Mouse (Mus musculus) MEL (cell line): ENCODE measurements around the gene Nck2. TPM values are rescaled to one million over a fixed set of nuclear protein-coding genes. Genes with fewer than 3 reads are reported as not detected.

Experiments
- DNase-seq: peaks from one replicate; pipeline ENCODE4 v3.0.0; 2011; ENCODE audit warnings: low read depth, low spot score
- H3K27ac ChIP-seq: 2 replicates; pipeline ENCODE4 v1.5.1; 2012; ENCODE audit warnings: low read depth, mild to moderate bottlenecking, control low read depth, low read length, moderate library complexity; ENCODE audit not compliant: control insufficient read depth
- H3K27me3 ChIP-seq, 2 experiments: fragments of 150-350 bp in 1 of 2; sonication (generic) in 1 of 2; 2 replicates each; pipeline ENCODE4 v1.6.1; 2012; ENCODE audit warnings: low read length in 2 of 2, mild to moderate bottlenecking in 2 of 2, improper control_type of control experiment in 1 of 2, moderate library complexity in 1 of 2; ENCODE audit not compliant: insufficient read depth in 2 of 2, control insufficient read depth in 1 of 2
- H3K36me3 ChIP-seq, 2 experiments: 2 replicates each; pipeline ENCODE4 v1.6.1; 2012 to 2014; ENCODE audit warnings: low read length in 2 of 2, improper control_type of control experiment in 1 of 2, inconsistent platforms in 1 of 2, mild to moderate bottlenecking in 1 of 2; ENCODE audit not compliant: insufficient read depth in 2 of 2, control insufficient read depth in 1 of 2
- H3K4me1 ChIP-seq, 2 experiments: fragments of 150-350 bp in 1 of 2; sonication (generic) in 1 of 2; 2 replicates each; pipeline ENCODE4 v1.6.1; 2012; ENCODE audit warnings: low read length in 2 of 2, improper control_type of control experiment in 1 of 2, mild to moderate bottlenecking in 1 of 2; ENCODE audit not compliant: insufficient read depth in 2 of 2, control insufficient read depth in 1 of 2
- H3K4me3 ChIP-seq, 2 experiments: fragments of 150-350 bp in 1 of 2; sonication (generic) in 1 of 2; 2 replicates each; pipeline ENCODE4 v1.5.1; 2012; ENCODE audit warnings: low read depth in 2 of 2, low read length in 2 of 2, mild to moderate bottlenecking in 2 of 2, moderate library complexity in 2 of 2, control low read depth in 1 of 2, improper control_type of control experiment in 1 of 2; ENCODE audit not compliant: control insufficient read depth in 1 of 2, insufficient read depth in 1 of 2
- H3K79me2 ChIP-seq: 2 replicates; pipeline ENCODE4 v1.6.1; 2012; ENCODE audit warnings: mild to moderate bottlenecking, low read length, moderate library complexity; ENCODE audit not compliant: control insufficient read depth, poor library complexity, insufficient read depth
- H3K9ac ChIP-seq: 2 replicates; pipeline ENCODE4 v1.6.1; 2012; ENCODE audit warnings: low read depth, mild to moderate bottlenecking, control low read depth, low read length, moderate library complexity; ENCODE audit not compliant: control insufficient read depth, poor library complexity, severe bottlenecking
- H3K9me3 ChIP-seq: fragments of 150-350 bp; sonication (generic); replicated peaks from 2 replicates; pipeline ENCODE4 v1.6.1; 2012; ENCODE audit warnings: mild to moderate bottlenecking, low read length, improper control_type of control experiment, moderate library complexity; ENCODE audit not compliant: insufficient read depth
- CHD1 ChIP-seq: IDR thresholded peaks from 2 replicates; pipeline ENCODE4 v1.6.1; 2012; ENCODE audit warnings: low read depth, mild to moderate bottlenecking, inconsistent platforms, low read length, improper control_type of control experiment
- CHD2 ChIP-seq: IDR thresholded peaks from 2 replicates; pipeline ENCODE4 v1.6.1; 2011; ENCODE audit warnings: low read length, improper control_type of control experiment
- CTCF ChIP-seq, 3 experiments: IDR thresholded peaks in 2 of 3; conservative IDR thresholded peaks in 1 of 3; 2 replicates each; pipeline ENCODE4 v1.5.1; 2011 to 2012; ENCODE audit warnings: low read length in 3 of 3, low read depth in 2 of 3, mild to moderate bottlenecking in 2 of 3, improper control_type of control experiment in 1 of 3, inconsistent platforms in 1 of 3, mixed read lengths in 1 of 3, moderate library complexity in 1 of 3; ENCODE audit not compliant: control insufficient read depth in 1 of 3, insufficient read depth in 1 of 3, poor library complexity in 1 of 3, severe bottlenecking in 1 of 3
- E2F4 ChIP-seq: IDR thresholded peaks from 2 replicates; pipeline ENCODE4 v1.6.1; 2011; ENCODE audit warnings: low read depth, low read length, improper control_type of control experiment, borderline replicate concordance
- ETS1 ChIP-seq: IDR thresholded peaks from 2 replicates; pipeline ENCODE4 v1.6.1; 2012; ENCODE audit warnings: low read depth, mild to moderate bottlenecking, inconsistent platforms, low read length, improper control_type of control experiment, moderate library complexity
- JUND ChIP-seq: IDR thresholded peaks from 2 replicates; pipeline ENCODE4 v1.6.1; 2011; ENCODE audit warnings: low read depth, mild to moderate bottlenecking, improper control_type of control experiment, low read length
- KAT2A ChIP-seq: conservative IDR thresholded peaks from 2 replicates; pipeline ENCODE4 v1.6.1; 2012; ENCODE audit warnings: low read depth, low read length, improper control_type of control experiment, inconsistent platforms
- MAZ ChIP-seq: IDR thresholded peaks from 2 replicates; pipeline ENCODE4 v1.6.1; 2012; ENCODE audit warnings: low read depth, mild to moderate bottlenecking, inconsistent platforms, low read length, improper control_type of control experiment
- NRF1 ChIP-seq: IDR thresholded peaks from 2 replicates; pipeline ENCODE4 v1.6.1; 2014; ENCODE audit warnings: low read depth, mild to moderate bottlenecking, inconsistent platforms, low read length, improper control_type of control experiment, moderate library complexity; ENCODE audit not compliant: poor library complexity, insufficient read depth, severe bottlenecking
- POLR2AphosphoS5 ChIP-seq: IDR thresholded peaks from 2 replicates; pipeline ENCODE4 v1.6.1; 2012; ENCODE audit warnings: low read depth, borderline replicate concordance, mild to moderate bottlenecking, inconsistent platforms, low read length, moderate library complexity, mixed read lengths
- RCOR1 ChIP-seq: IDR thresholded peaks from 2 replicates; pipeline ENCODE4 v1.6.1; 2012; ENCODE audit warnings: low read depth, mild to moderate bottlenecking, inconsistent platforms, low read length, improper control_type of control experiment
- TCF12 ChIP-seq: IDR thresholded peaks from 2 replicates; pipeline ENCODE4 v1.6.1; 2014; ENCODE audit warnings: low read depth, mild to moderate bottlenecking, inconsistent platforms, low read length, improper control_type of control experiment, moderate library complexity
- UBTF ChIP-seq: IDR thresholded peaks from 2 replicates; pipeline ENCODE4 v1.6.1; 2012; ENCODE audit warnings: low read depth, mild to moderate bottlenecking, inconsistent platforms, low read length, improper control_type of control experiment, moderate library complexity, borderline replicate concordance; ENCODE audit not compliant: insufficient read depth
- USF2 ChIP-seq, 2 experiments: IDR thresholded peaks; 2 replicates each; pipeline ENCODE4 v1.6.1; 2011 to 2012; ENCODE audit warnings: improper control_type of control experiment in 2 of 2, low read length in 2 of 2, borderline replicate concordance in 1 of 2, inconsistent platforms in 1 of 2, low read depth in 1 of 2, mild to moderate bottlenecking in 1 of 2; ENCODE audit not compliant: insufficient read depth in 1 of 2
- ZC3H11A ChIP-seq: IDR thresholded peaks from 2 replicates; pipeline ENCODE4 v1.6.1; 2012; ENCODE audit warnings: low read depth, mild to moderate bottlenecking, inconsistent platforms, low read length, improper control_type of control experiment
- ZKSCAN1 ChIP-seq: IDR thresholded peaks from 2 replicates; pipeline ENCODE4 v1.6.1; 2012; ENCODE audit warnings: low read depth, mild to moderate bottlenecking, inconsistent platforms, low read length, improper control_type of control experiment, moderate library complexity
- ZMIZ1 ChIP-seq: IDR thresholded peaks from 2 replicates; pipeline ENCODE4 v1.6.1; 2012; ENCODE audit warnings: low read depth, mild to moderate bottlenecking, inconsistent platforms, low read length, improper control_type of control experiment, moderate library complexity
- polyA plus RNA-seq, 2 experiments: library from polyadenylated mRNA; stranded (reverse) in 1 of 2; unstranded in 1 of 2; fragments of >175 nt in 1 of 2; fragments of >200 nt in 1 of 2; gene quantifications; 2 replicates each; pipeline versions ENCODE4 v1.2.1 to v1.2.4; 2012; ENCODE audit warnings: low replicate concordance in 2 of 2, low read depth in 1 of 2; ENCODE audit not compliant: insufficient read length in 2 of 2, insufficient read depth in 1 of 2, missing spikeins in 1 of 2
- total RNA-seq: library from RNA; depleted of rRNA; stranded (reverse); fragments of 300-350 nt; gene quantifications from 2 replicates; pipeline ENCODE4 v1.2.3, GENCODE M21; 2012

The Nck2 gene
- total and polyA plus RNA-seq, 3 experiments = 9.4 to 12.4 TPM; not detected in 1

DNA sequence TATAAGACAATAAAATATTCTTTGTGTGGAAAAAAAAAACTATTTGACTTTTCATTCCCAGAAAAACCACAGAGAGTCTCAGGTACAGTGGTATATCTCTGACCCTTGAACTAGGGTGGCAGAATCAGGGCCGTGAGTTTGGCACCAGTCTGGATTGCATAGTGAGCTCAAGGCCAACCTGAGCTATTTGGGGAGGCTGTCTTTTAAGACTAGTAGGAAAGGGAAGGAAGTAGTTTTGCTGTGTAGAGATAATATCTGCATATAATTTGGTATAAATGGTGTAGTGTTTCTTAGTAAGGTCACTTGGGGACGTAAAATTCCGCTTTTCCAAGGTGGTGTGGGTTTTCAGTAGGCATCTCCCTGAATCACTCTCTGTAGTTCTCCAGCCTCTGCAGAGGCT lies 62.3 kb downstream of the Nck2 start:
- peak; percentile 16 for DNase-seq
- H3K27me3 ChIP-seq = no peaks in the 10 kb centered on the region
- TF ChIP-seq ETS1 (no peak), POLR2AphosphoS5 (no peak), JUND (no peak)
- TF ChIP-seq, all 39 proteins: peak for 0
- Histone ChIP-seq H3K4me1 (peaks cover 10% of the 10 kb centered on the region in 2 experiments), H3K9ac (no peak overlapping the region), H3K79me2 (no peaks in the 10 kb centered on the region), H3K27ac (no peak overlapping the region), H3K36me3 (peaks cover 2 to 11% of the 10 kb centered on the region in 2 experiments; a peak in 2 of 4 replicates), H3K4me3 (no peak overlapping the region), H3K9me3 (no peaks in the 10 kb centered on the region)

DNA sequence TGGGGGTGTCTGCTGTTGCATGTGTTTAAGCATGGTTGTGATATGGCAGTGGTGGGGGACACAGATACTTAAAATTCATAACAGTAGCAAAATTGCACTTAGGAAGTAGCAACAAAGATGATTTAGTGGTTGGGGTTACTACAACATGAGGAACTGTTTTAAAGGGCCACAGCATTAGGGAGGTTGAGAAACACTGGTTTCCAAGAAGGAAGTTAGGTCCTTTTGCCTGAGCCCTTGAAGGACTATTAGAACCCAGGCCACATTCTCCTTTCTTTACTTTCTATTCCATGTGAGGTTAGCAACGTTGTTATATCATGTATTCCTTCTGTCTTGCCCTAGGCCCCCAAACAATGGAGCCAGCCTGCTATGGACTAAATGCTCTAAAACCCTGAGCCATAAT lies 63.4 kb downstream of the Nck2 start:
- Histone ChIP-seq H3K36me3 (peaks cover 2 to 8% of the 10 kb centered on the region in 2 experiments; a peak in 2 of 4 replicates), H3K4me3 (no peak overlapping the region), H3K4me1 (peaks cover 8 to 10% of the 10 kb centered on the region in 2 experiments), H3K27ac (no peak overlapping the region), H3K9me3 (no peaks in the 10 kb centered on the region), H3K27me3 (no peaks in the 10 kb centered on the region), H3K9ac (no peak overlapping the region), H3K79me2 (no peaks in the 10 kb centered on the region)
- no peak for DNase-seq
- TF ChIP-seq UBTF (no peak), NRF1 (no peak), CHD2 (no peak), CTCF (IDR thresholded peaks at IDR 0.05 in 2 of 3, conservative IDR thresholded peaks at IDR 0.05 in 1 of 3; ENCODE audit: control insufficient read depth in 1 of 3, insufficient read depth in 1 of 3, low read depth in 2 of 3, low read length in 3 of 3, poor library complexity in 1 of 3, severe bottlenecking in 1 of 3) (no peak), JUND (no peak), MAZ (no peak), USF2 (IDR thresholded peaks at IDR 0.05; ENCODE audit: borderline replicate concordance in 1 of 2, insufficient read depth in 1 of 2, low read depth in 1 of 2, low read length in 2 of 2) (no peak), TCF12 (no peak), ZKSCAN1 (no peak)

DNA sequence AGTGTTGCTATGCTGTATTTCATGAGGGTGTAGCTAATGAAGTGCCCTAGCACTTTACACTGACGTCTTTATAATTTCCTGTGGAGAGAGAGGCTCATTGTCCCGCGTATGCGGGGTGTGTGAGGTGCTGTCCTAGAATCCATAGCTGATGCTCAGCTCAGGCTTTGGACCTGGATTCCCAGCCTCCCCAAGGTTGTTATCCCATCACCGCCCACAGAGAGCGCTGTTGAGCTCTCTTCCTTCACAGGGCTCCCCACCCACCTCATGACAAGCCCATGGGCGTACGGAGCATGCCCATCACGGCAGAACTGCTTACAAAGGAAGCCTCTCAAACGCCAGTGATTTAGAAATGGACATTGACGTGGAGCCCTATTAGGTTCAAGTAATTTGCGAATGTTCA lies 66.9 kb downstream of the Nck2 start:
- no peak for DNase-seq
- H3K27me3 ChIP-seq = no peaks in the 10 kb centered on the region
- H3K36me3 ChIP-seq = peaks cover 2 to 4% of the 10 kb centered on the region in 2 experiments; a peak in 2 of 4 replicates
- no peak overlapping the region for H3K27ac ChIP-seq
- H3K9me3 ChIP-seq = no peaks in the 10 kb centered on the region
- H3K79me2 ChIP-seq = no peaks in the 10 kb centered on the region
- H3K4me3 ChIP-seq = no peak overlapping the region
- peaks cover 6 to 8% of the 10 kb centered on the region in 2 experiments for H3K4me1 ChIP-seq
- no peak for TF ChIP-seq CHD1
- no peak for TF ChIP-seq ZMIZ1
- TF ChIP-seq KAT2A = no peak
- peak; percentile 24 to 35 (median 33); a peak in 4 of 6 replicates for TF ChIP-seq CTCF (IDR thresholded peaks at IDR 0.05 in 2 of 3, conservative IDR thresholded peaks at IDR 0.05 in 1 of 3; ENCODE audit: control insufficient read depth in 1 of 3, insufficient read depth in 1 of 3, low read depth in 2 of 3, low read length in 3 of 3, poor library complexity in 1 of 3, severe bottlenecking in 1 of 3)
- TF ChIP-seq E2F4 = no peak
- TF ChIP-seq RCOR1 = no peak
- no peak for TF ChIP-seq ZC3H11A
- TF ChIP-seq, all 39 proteins: peak for 1
- no peak overlapping the region for H3K9ac ChIP-seq
